Mouse (Mus musculus): ENCODE measurements around the gene Fitm2. TPM values are rescaled to one million over a fixed set of nuclear protein-coding genes. Genes with fewer than 3 reads are reported as not detected.
"Not testable (repeated sequence)": the region's sequence is repeated elsewhere in the genome, so short reads cannot be mapped to it uniquely, and the experiment has no call there.

The Fitm2 gene
- total and polyA plus RNA-seq, 3 experiments, result 6.6 to 60.9 (median 10.6) TPM

DNA sequence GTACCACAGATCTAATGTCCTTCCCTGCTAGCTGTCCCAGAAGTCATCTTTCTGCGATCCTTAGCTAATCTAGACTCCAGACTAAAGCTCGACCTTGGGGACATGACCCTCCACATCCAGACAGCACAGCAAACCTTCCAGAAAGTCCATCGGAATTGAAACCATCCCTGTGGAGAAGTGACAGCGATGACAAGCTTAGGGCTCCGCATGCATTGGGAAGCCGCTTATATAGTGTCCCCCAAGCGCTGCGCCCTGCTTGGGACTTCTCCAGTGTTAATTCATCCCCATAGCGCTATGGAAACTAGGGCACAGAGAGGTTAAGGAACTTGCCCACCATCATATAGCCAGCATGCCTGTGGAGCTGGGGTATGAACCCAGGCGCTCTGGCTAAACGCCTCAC, 9.6 kb downstream of the Fitm2 start:
- no peaks in the 10 kb centered on the region for H3K27me3 ChIP-seq (ENCODE audit: control insufficient read depth in 1 of 2, insufficient read depth in 2 of 2, low read length in 2 of 2)
- DNase-seq (ENCODE audit: low read depth, low spot score), result no peak
- H3K36me3 ChIP-seq (ENCODE audit: control insufficient read depth in 1 of 2, insufficient read depth in 2 of 2, low read length in 2 of 2), result peaks cover 0 to 3% of the 10 kb centered on the region in 2 experiments; a peak in 2 of 4 replicates
- no peaks in the 10 kb centered on the region for H3K9me3 ChIP-seq (replicated peaks; ENCODE audit: insufficient read depth, low read length)
- peaks cover 0 to 17% of the 10 kb centered on the region in 2 experiments; a peak in 2 of 4 replicates for H3K4me1 ChIP-seq (ENCODE audit: control insufficient read depth in 1 of 2, insufficient read depth in 2 of 2, low read length in 2 of 2)
- H3K79me2 ChIP-seq (ENCODE audit: control insufficient read depth, insufficient read depth, low read length, poor library complexity), result no peaks in the 10 kb centered on the region
- H3K27ac ChIP-seq (ENCODE audit: control insufficient read depth, low read depth, low read length), result no peak overlapping the region
- TF ChIP-seq ZC3H11A (IDR thresholded peaks at IDR 0.05; ENCODE audit: low read depth, low read length) (no peak), GABPA (IDR thresholded peaks at IDR 0.05; ENCODE audit: low read depth, low read length) (no peak), TBP (IDR thresholded peaks at IDR 0.05; ENCODE audit: low read depth, low read length) (no peak), POLR2AphosphoS2 (IDR thresholded peaks at IDR 0.05; ENCODE audit: low read length) (no peak)
- H3K9ac ChIP-seq (ENCODE audit: control insufficient read depth, low read depth, low read length, poor library complexity, severe bottlenecking), result no peak overlapping the region
- H3K4me3 ChIP-seq (ENCODE audit: control insufficient read depth in 1 of 2, insufficient read depth in 1 of 2, low read depth in 2 of 2, low read length in 2 of 2), result no peak overlapping the region

DNA sequence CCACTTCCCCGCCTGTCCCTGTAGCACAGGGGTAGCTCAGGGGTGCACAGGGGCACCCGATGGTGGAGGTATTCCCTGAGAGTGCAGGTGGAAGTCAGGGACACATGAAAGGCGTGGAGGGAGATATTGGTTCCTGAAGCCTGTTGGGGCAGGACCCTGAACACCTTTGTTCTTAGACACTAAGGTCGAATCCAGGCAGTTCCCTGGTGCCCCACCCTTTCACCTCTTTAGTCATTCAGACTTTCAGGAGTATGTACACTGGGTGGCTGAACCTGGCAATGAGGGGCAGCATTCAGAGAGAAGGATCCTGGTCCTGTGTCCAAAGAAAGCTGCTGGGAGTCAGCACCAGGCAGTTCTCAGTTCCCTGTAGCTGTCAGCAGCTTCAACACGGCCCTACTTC, 10.0 kb downstream of the Fitm2 start:
- H3K27ac ChIP-seq (ENCODE audit: control insufficient read depth, low read depth, low read length), result no peak overlapping the region
- H3K4me3 ChIP-seq (ENCODE audit: control insufficient read depth in 1 of 2, insufficient read depth in 1 of 2, low read depth in 2 of 2, low read length in 2 of 2), result no peak overlapping the region
- no peaks in the 10 kb centered on the region for H3K79me2 ChIP-seq (ENCODE audit: control insufficient read depth, insufficient read depth, low read length, poor library complexity)
- peaks cover 0 to 3% of the 10 kb centered on the region in 2 experiments; a peak in 2 of 4 replicates for H3K36me3 ChIP-seq (ENCODE audit: control insufficient read depth in 1 of 2, insufficient read depth in 2 of 2, low read length in 2 of 2)
- peaks cover 0 to 17% of the 10 kb centered on the region in 2 experiments; a peak in 2 of 4 replicates for H3K4me1 ChIP-seq (ENCODE audit: control insufficient read depth in 1 of 2, insufficient read depth in 2 of 2, low read length in 2 of 2)
- no peaks in the 10 kb centered on the region for H3K27me3 ChIP-seq (ENCODE audit: control insufficient read depth in 1 of 2, insufficient read depth in 2 of 2, low read length in 2 of 2)
- H3K9ac ChIP-seq (ENCODE audit: control insufficient read depth, low read depth, low read length, poor library complexity, severe bottlenecking), result no peak overlapping the region
- no peaks in the 10 kb centered on the region for H3K9me3 ChIP-seq (replicated peaks; ENCODE audit: insufficient read depth, low read length)
- no peak for DNase-seq (ENCODE audit: low read depth, low spot score)
- TF ChIP-seq BHLHE40 (IDR thresholded peaks at IDR 0.05; ENCODE audit: borderline replicate concordance, low read depth, low read length), result no peak
- TF ChIP-seq CHD2 (IDR thresholded peaks at IDR 0.05; ENCODE audit: low read length), result no peak
- no peak for TF ChIP-seq EP300 (IDR thresholded peaks at IDR 0.05; ENCODE audit: low read depth in 1 of 2, low read length in 2 of 2)
- TF ChIP-seq MEF2A (IDR thresholded peaks at IDR 0.05; ENCODE audit: extremely low read depth, insufficient replicate concordance, low read depth, low read length, poor library complexity, severe bottlenecking), result no peak
- no peak for TF ChIP-seq HCFC1 (IDR thresholded peaks at IDR 0.05; ENCODE audit: low read depth, low read length)

DNA sequence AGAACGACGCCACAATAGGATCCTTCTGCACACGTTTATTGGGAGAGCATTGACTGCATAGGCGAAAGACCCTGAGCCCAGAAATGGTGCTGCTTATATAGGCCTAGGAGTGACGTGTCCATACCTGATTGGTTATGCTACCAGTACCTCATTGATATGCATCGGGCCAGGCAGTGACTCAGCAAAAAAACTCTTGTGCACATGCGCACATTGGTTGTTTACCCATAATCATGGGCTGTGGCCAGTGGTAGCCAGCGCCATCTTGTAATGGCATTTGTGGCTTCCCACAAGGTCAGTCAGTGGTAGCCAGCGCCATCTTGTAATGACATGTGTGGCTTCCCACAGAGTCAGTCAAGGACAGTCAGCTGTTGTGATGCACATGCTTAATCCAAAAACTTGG, 11.1 kb downstream of the Fitm2 start:
- not testable (repeated sequence) for DNase-seq (ENCODE audit: low read depth, low spot score); H3K4me3 ChIP-seq (ENCODE audit: control insufficient read depth in 1 of 2, insufficient read depth in 1 of 2, low read depth in 2 of 2, low read length in 2 of 2); H3K36me3 ChIP-seq (ENCODE audit: control insufficient read depth in 1 of 2, insufficient read depth in 2 of 2, low read length in 2 of 2); H3K79me2 ChIP-seq (ENCODE audit: control insufficient read depth, insufficient read depth, low read length, poor library complexity); H3K9ac ChIP-seq (ENCODE audit: control insufficient read depth, low read depth, low read length, poor library complexity, severe bottlenecking); H3K27me3 ChIP-seq (ENCODE audit: control insufficient read depth in 1 of 2, insufficient read depth in 2 of 2, low read length in 2 of 2); H3K27ac ChIP-seq (ENCODE audit: control insufficient read depth, low read depth, low read length); H3K9me3 ChIP-seq (replicated peaks; ENCODE audit: insufficient read depth, low read length)
- H3K4me1 ChIP-seq (ENCODE audit: control insufficient read depth in 1 of 2, insufficient read depth in 2 of 2, low read length in 2 of 2), result peaks cover 0 to 17% of the 10 kb centered on the region in 2 experiments; a peak in 2 of 4 replicates
